Mouse (Mus musculus): Measurements from ENCODE around the gene Rnf152. TPM values are rescaled to one million over a fixed set of nuclear protein-coding genes. Genes with fewer than 3 reads are reported as not detected.

The Rnf152 gene
- 5.2 and 6.2 TPM in 2 replicates for polyA plus RNA-seq (2012; rRNA removed)

- Histone ChIP-seq H3K4me1 (ENCODE audit: control insufficient read depth, insufficient read depth, low read length) (no peaks in the 10 kb centered on the region; the same call in 1 of the 2 replicates), H3K36me3 (ENCODE audit: control insufficient read depth, insufficient read depth, low read length) (no peaks in the 10 kb centered on the region), H3K4me3 (ENCODE audit: insufficient read depth, low read depth, low read length) (peak within 1 kb of the TSS; percentile 74), H3K27ac (ENCODE audit: insufficient read depth, low read depth, low read length) (peak within 1 kb of the TSS; percentile 64), H3K27me3 (replicated peaks; ENCODE audit: control insufficient read depth, insufficient read depth, low read length) (no peaks in the 10 kb centered on the region)
- DNase-seq, result peak; percentile 86
- TF ChIP-seq POLR2A (IDR thresholded peaks at IDR 0.05; ENCODE audit: low read depth, low read length), result peak; percentile 25
- peak; percentile 10; the same call in 1 of the 2 replicates for TF ChIP-seq CTCF (conservative IDR thresholded peaks at IDR 0.05; ENCODE audit: insufficient read depth, insufficient read length, low read depth, low read length)
- under 1% methylated on average over 58 of the region's 58 CpGs for WGBS
Measured at GRCm38 (mm10) chr1:105356291-105357011, at the start of gene Rnf152. Rnf152 (minus strand) TSS chr1:105356710.

GRCm38 (mm10) chr1:105402853-105403252, 46.3 kb upstream of the Rnf152 start:
- WGBS, result 60% methylated on average over 1 of the region's 1 CpGs
- TF ChIP-seq CTCF (conservative IDR thresholded peaks at IDR 0.05; ENCODE audit: insufficient read depth, insufficient read length, low read depth, low read length) (no peak), POLR2A (IDR thresholded peaks at IDR 0.05; ENCODE audit: low read depth, low read length) (no peak)
- Histone ChIP-seq H3K4me3 (ENCODE audit: insufficient read depth, low read depth, low read length) (no peak overlapping the region), H3K27me3 (replicated peaks; ENCODE audit: control insufficient read depth, insufficient read depth, low read length) (no peaks in the 10 kb centered on the region), H3K36me3 (ENCODE audit: control insufficient read depth, insufficient read depth, low read length) (no peaks in the 10 kb centered on the region), H3K27ac (ENCODE audit: insufficient read depth, low read depth, low read length) (no peak overlapping the region), H3K4me1 (ENCODE audit: control insufficient read depth, insufficient read depth, low read length) (no peaks in the 10 kb centered on the region)
- no peak for DNase-seq

- no peak overlapping the region for H3K27ac ChIP-seq (ENCODE audit: insufficient read depth, low read depth, low read length)
- TF ChIP-seq CTCF (conservative IDR thresholded peaks at IDR 0.05; ENCODE audit: insufficient read depth, insufficient read length, low read depth, low read length) (no peak), POLR2A (IDR thresholded peaks at IDR 0.05; ENCODE audit: low read depth, low read length) (no peak)
- H3K4me1 ChIP-seq (ENCODE audit: control insufficient read depth, insufficient read depth, low read length), result peaks cover 4% of the 10 kb centered on the region; the same call in 1 of the 2 replicates
- no peak overlapping the region for H3K4me3 ChIP-seq (ENCODE audit: insufficient read depth, low read depth, low read length)
- no peaks in the 10 kb centered on the region for H3K27me3 ChIP-seq (replicated peaks; ENCODE audit: control insufficient read depth, insufficient read depth, low read length)
- 45% methylated on average over 4 of the region's 4 CpGs for WGBS
- H3K36me3 ChIP-seq (ENCODE audit: control insufficient read depth, insufficient read depth, low read length), result no peaks in the 10 kb centered on the region
- peak; percentile 71 for DNase-seq
Measured at GRCm38 (mm10) chr1:105384141-105384937, 27.8 kb upstream of the Rnf152 start.

DNA sequence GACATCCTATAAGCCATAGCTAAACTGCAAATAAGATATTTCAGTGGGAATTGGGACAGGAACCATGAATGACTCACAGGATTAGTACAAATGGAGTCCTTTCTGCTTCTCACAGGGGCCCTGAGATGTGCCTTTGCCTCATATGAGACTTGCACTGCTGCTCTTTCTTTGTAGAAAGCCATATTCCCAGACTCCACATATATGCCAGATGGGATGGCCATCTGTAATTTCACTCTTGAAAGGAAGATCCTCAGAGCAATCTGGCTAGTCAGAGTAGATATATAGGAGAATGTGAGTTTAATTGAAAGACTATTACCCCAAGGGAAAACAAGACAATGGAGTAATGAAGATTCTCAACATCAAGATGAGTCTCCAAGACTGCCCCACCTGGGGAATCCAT, 21.0 kb upstream of the Rnf152 start:
- Histone ChIP-seq H3K4me1 (ENCODE audit: control insufficient read depth, insufficient read depth, low read length) (no peaks in the 10 kb centered on the region), H3K27ac (ENCODE audit: insufficient read depth, low read depth, low read length) (no peak overlapping the region), H3K27me3 (replicated peaks; ENCODE audit: control insufficient read depth, insufficient read depth, low read length) (no peaks in the 10 kb centered on the region), H3K36me3 (ENCODE audit: control insufficient read depth, insufficient read depth, low read length) (no peaks in the 10 kb centered on the region), H3K4me3 (ENCODE audit: insufficient read depth, low read depth, low read length) (no peak overlapping the region)
- no peak for DNase-seq
- TF ChIP-seq POLR2A (IDR thresholded peaks at IDR 0.05; ENCODE audit: low read depth, low read length) (no peak), CTCF (conservative IDR thresholded peaks at IDR 0.05; ENCODE audit: insufficient read depth, insufficient read length, low read depth, low read length) (no peak)

- 90% methylated on average over 4 of the region's 4 CpGs for WGBS
Measured at GRCm38 (mm10) chr1:105374618-105375017, 18.1 kb upstream of the Rnf152 start.

GRCm38 (mm10) chr1:105362701-105363100, 6.2 kb upstream of the Rnf152 start:
- Histone ChIP-seq H3K36me3 (ENCODE audit: control insufficient read depth, insufficient read depth, low read length) (no peaks in the 10 kb centered on the region), H3K27me3 (replicated peaks; ENCODE audit: control insufficient read depth, insufficient read depth, low read length) (no peaks in the 10 kb centered on the region), H3K4me3 (ENCODE audit: insufficient read depth, low read depth, low read length) (no peak overlapping the region), H3K4me1 (ENCODE audit: control insufficient read depth, insufficient read depth, low read length) (no peaks in the 10 kb centered on the region), H3K27ac (ENCODE audit: insufficient read depth, low read depth, low read length) (no peak overlapping the region)
- TF ChIP-seq CTCF (conservative IDR thresholded peaks at IDR 0.05; ENCODE audit: insufficient read depth, insufficient read length, low read depth, low read length), result peak; percentile 66
- no peak for TF ChIP-seq POLR2A (IDR thresholded peaks at IDR 0.05; ENCODE audit: low read depth, low read length)
- peak; percentile 35 for DNase-seq

More at GRCm38 (mm10) chr1:105374618-105375017, 18.1 kb upstream of the Rnf152 start:
- H3K4me3 ChIP-seq (ENCODE audit: insufficient read depth, low read depth, low read length), result no peak overlapping the region
- no peaks in the 10 kb centered on the region for H3K4me1 ChIP-seq (ENCODE audit: control insufficient read depth, insufficient read depth, low read length)
- TF ChIP-seq POLR2A (IDR thresholded peaks at IDR 0.05; ENCODE audit: low read depth, low read length) (no peak), CTCF (conservative IDR thresholded peaks at IDR 0.05; ENCODE audit: insufficient read depth, insufficient read length, low read depth, low read length) (no peak)
- H3K27ac ChIP-seq (ENCODE audit: insufficient read depth, low read depth, low read length), result no peak overlapping the region
- no peak for DNase-seq
- H3K27me3 ChIP-seq (replicated peaks; ENCODE audit: control insufficient read depth, insufficient read depth, low read length), result no peaks in the 10 kb centered on the region
- no peaks in the 10 kb centered on the region for H3K36me3 ChIP-seq (ENCODE audit: control insufficient read depth, insufficient read depth, low read length)

DNA sequence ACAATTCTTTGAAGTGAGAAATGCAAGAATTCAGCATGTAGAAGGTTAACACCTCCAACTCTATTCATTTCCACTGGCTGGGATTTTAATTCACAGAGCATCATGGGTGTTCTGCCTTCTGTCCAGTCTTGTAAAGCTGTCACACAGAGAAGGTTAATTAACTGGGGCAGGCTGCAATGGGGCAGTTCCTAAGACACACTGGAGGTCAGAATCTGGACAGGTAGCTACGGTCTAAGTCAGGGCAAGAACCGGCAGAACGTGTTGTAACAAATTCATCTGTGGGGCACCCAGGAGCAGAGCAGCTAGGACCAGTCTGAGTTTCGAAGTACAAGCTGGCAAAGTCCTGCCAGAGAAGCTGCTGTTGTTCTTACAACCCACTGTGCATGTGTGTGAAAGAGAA, 2.4 kb upstream of the Rnf152 start:
- Histone ChIP-seq H3K27ac (ENCODE audit: insufficient read depth, low read depth, low read length) (no peak overlapping the region), H3K27me3 (replicated peaks; ENCODE audit: control insufficient read depth, insufficient read depth, low read length) (no peaks in the 10 kb centered on the region), H3K36me3 (ENCODE audit: control insufficient read depth, insufficient read depth, low read length) (no peaks in the 10 kb centered on the region), H3K4me1 (ENCODE audit: control insufficient read depth, insufficient read depth, low read length) (no peaks in the 10 kb centered on the region; the same call in 1 of the 2 replicates), H3K4me3 (ENCODE audit: insufficient read depth, low read depth, low read length) (no peak overlapping the region)
- DNase-seq, result peak; percentile 37
- no peak for TF ChIP-seq POLR2A (IDR thresholded peaks at IDR 0.05; ENCODE audit: low read depth, low read length)
- no peak for TF ChIP-seq CTCF (conservative IDR thresholded peaks at IDR 0.05; ENCODE audit: insufficient read depth, insufficient read length, low read depth, low read length)
- 38% methylated on average over 4 of the region's 4 CpGs for WGBS

Measured in kidney, adult 2 months (tissue).